Mouse (Mus musculus): ENCODE measurements around the gene Rab1a. TPM values are rescaled to one million over a fixed set of nuclear protein-coding genes. Genes with fewer than 3 reads are reported as not detected.

Rab1a gene
- 18.1 and 23.4 TPM in 2 replicates for polyA plus RNA-seq (2012; ENCODE audit: low replicate concordance)

DNA sequence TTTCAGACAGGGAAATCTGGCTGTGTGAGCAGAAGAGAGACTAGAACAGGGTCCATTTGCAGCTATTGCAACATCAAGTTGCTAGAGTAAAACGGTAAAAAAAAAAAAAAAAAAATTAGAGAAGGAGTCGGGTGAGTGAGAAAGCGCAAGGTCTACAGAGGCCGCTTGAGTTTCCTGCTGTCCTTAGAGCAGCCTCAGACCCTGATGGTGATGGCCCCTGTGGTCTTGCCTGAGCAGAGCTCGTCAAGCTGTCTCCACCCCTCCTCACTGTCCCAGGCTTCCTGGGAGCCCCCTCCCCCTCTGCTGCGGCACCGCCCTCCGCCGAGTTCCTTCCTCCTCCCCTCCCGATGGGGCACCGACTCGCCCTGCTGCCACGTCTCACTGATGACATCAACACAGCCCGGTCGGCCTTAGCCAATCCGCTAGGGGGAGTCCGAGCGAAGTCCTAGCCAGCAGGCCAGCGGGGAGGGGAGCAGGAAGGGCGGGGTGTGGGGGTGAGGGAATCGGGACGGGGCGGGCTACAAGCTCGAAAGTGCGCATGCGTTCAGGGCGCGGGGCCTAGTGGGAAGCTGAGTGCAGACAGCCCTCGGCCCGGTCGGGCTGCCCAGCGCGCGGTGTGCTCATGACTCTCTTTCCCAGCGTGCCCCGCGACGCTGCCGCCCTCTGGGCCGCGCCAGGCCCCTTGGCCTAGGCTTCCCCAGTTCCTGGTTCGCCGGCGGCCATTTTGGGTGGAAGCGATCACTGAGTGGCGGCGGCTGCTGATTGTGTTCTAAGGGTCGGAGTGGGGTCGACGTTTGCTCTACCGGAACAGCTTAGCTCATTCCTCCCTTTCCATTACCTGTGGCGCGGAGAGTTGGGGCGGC lies at the start of gene Rab1a:
TSS of gene Rab1a (plus strand) at position 720 of the 863 bp plus-strand sequence.

DNA sequence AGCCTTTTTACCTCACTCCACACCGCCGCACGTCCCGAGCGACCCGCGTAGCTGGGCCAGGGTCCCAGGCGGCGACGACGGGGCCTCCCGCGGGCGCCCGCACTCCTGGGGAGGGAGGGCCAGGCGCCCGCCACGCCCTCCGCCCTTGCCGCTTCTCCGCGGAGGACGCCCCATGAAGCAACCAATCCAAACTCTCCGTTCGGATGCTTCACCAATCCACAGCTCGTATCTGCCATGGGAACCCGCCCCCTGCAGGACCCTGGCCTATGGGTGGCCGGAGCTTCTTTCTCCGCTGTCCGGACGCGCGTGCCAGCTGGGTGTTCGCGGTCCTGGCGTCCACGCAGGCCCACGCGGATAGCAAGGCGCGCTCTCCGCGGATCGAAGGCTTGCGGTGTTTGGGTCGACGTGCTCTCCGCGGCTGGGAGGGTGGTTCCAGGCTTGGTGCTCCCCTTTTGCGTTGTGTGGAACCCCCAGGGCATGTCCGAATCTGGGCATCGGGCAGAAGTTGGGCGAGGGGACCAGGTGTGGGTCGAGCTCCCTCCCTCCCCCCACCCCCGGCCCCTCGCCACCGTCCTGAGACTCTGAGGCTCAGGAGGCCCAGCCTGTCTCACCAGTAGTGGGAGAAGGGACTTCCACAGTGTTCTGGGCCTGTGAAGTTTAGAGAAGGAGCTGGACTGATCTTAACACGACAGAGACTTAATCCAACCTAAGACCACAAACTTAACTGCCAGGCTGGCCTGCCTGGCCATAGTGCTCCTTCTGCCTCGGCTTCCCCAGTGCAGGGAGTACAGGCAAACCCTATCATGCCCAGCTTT lies 48.3 kb downstream of the Rab1a start, which contains the start of gene Cep68:
TSS of gene Cep68 (minus strand) at position 134 of the 815 bp plus-strand sequence.

Other genes with a start within 250 kb of the Rab1a start
- 29.6 and 52.3 TPM in 2 replicates for gene Actr2, start 88.5 kb upstream of the Rab1a start, polyA plus RNA-seq (2012; ENCODE audit: low replicate concordance)
- gene Cep68, start 48.0 kb downstream of the Rab1a start, polyA plus RNA-seq (2012; ENCODE audit: low replicate concordance): 11.1 and 17.0 TPM in 2 replicates
- gene Slc1a4, start 131.3 kb downstream of the Rab1a start, polyA plus RNA-seq (2012; ENCODE audit: low replicate concordance): 1.7 and 2.8 TPM in 2 replicates